Mouse (Mus musculus) midbrain, embryonic 14.5 days (tissue): Measurements from ENCODE around the gene Shld2. TPM values are rescaled to one million over a fixed set of nuclear protein-coding genes. Genes with fewer than 3 reads are reported as not detected.
"Not testable (repeated sequence)": the region's sequence is repeated elsewhere in the genome, so short reads cannot be mapped to it uniquely, and the experiment has no call there.

ENCODE experiments used
- ATAC-seq: fragments of 200-750 bp; cut with Nextera tagmentation; 2 replicates; pipeline ENCODE4 v1.8.0; 2017; ENCODE audit warnings: moderate number of reproducible peaks, moderate library complexity; ENCODE audit not compliant: low FRiP score, low TSS enrichment
- DNase-seq: peaks from one replicate; pipeline ENCODE4 v3.0.0-alpha.2; 2015
- H3K27ac ChIP-seq: fragments of 300-500 bp; sonication (generic); replicated peaks from 2 replicates; pipeline ENCODE4 v1.5.1; 2014; ENCODE audit warnings: mild to moderate bottlenecking, low read depth, low read length, moderate library complexity
- H3K27me3 ChIP-seq: fragments of 300-500 bp; sonication (generic); 2 replicates; pipeline ENCODE4 v1.6.1; 2014; ENCODE audit warnings: low read length, control low read depth, mixed read lengths; ENCODE audit not compliant: control insufficient read depth, insufficient read depth
- H3K36me3 ChIP-seq: fragments of 300-500 bp; sonication (generic); 2 replicates; pipeline ENCODE4 v1.6.1; 2014; ENCODE audit warnings: low read length, control low read depth; ENCODE audit not compliant: control insufficient read depth, insufficient read depth
- H3K4me1 ChIP-seq: fragments of 300-500 bp; sonication (generic); 2 replicates; pipeline ENCODE4 v1.6.1; 2014; ENCODE audit warnings: mild to moderate bottlenecking, antibody characterized with exemption, low read length, control low read depth; ENCODE audit not compliant: control insufficient read depth, insufficient read depth
- H3K4me2 ChIP-seq: fragments of 300-500 bp; sonication (generic); 2 replicates; pipeline ENCODE4 v1.6.1; 2014; ENCODE audit warnings: mild to moderate bottlenecking, low read length, moderate library complexity
- H3K4me3 ChIP-seq: fragments of 300-500 bp; sonication (generic); replicated peaks from 2 replicates; pipeline ENCODE4 v1.5.1; 2014; ENCODE audit warnings: low read depth, low read length
- H3K9ac ChIP-seq: fragments of 300-500 bp; sonication (generic); replicated peaks from 2 replicates; pipeline ENCODE4 v1.6.1; 2014; ENCODE audit warnings: mild to moderate bottlenecking, low read length, moderate library complexity
- H3K9me3 ChIP-seq: fragments of 300-500 bp; sonication (generic); 2 replicates; pipeline ENCODE4 v1.6.1; 2016; ENCODE audit warnings: low read length, control low read depth, mixed read lengths; ENCODE audit not compliant: control insufficient read depth
- WGBS: fragments of 180-500 bp; shearing (Covaris S2); extraction: QIAGEN DNeasy Blood & Tissue Kit; methylation state at CpG from one replicate; pipeline ENCODE4 v1.1.7; 2014; 5-methylcytosine and 5-hydroxymethylcytosine counted together
- polyA plus RNA-seq: library from polyadenylated mRNA; unstranded; fragments of >200 nt; fragmentation: Nextera tagmentation; extraction: Ambion mirVana; gene quantifications from 2 replicates; pipeline ENCODE4 v1.2.1, GENCODE M21; 2014

Gene Shld2
- polyA plus RNA-seq, 1 experiment from 2014 or later: 8.1 TPM

- H3K4me3 ChIP-seq, DNase-seq, H3K27ac ChIP-seq, H3K36me3 ChIP-seq, H3K27me3 ChIP-seq, H3K9me3 ChIP-seq, H3K4me2 ChIP-seq, ATAC-seq, H3K9ac ChIP-seq: not testable (repeated sequence)
- peaks cover 26% of the 10 kb centered on the region for H3K4me1 ChIP-seq
- WGBS: 92% methylated on average over 8 of the region's 8 CpGs
These were observed 4.1 kb upstream of the Shld2 start for GRCm38 (mm10) chr14:34314383-34314782.

GRCm38 (mm10) chr14:34313612-34314011 is 3.3 kb upstream of the Shld2 start:
- no peak overlapping the region for H3K27ac ChIP-seq
- WGBS: 81% methylated on average over 3 of the region's 3 CpGs

GRCm38 (mm10) chr14:34312339-34313048 is 2.2 kb upstream of the Shld2 start:
- Histone ChIP-seq H3K27me3 (no peaks in the 10 kb centered on the region), H3K9ac (peak overlapping the region; percentile 94; the same call in 1 of the 2 replicates), H3K27ac (no peak overlapping the region), H3K4me2 (peak overlapping the region; percentile 72), H3K36me3 (no peaks in the 10 kb centered on the region), H3K4me1 (peaks cover 26% of the 10 kb centered on the region), H3K4me3 (peak overlapping the region; percentile 92), H3K9me3 (no peaks in the 10 kb centered on the region)
- WGBS: 21% methylated on average over 6 of the region's 6 CpGs
- ATAC-seq (no peak), DNase-seq (peak; percentile 14)

More at GRCm38 (mm10) chr14:34313612-34314011, 3.3 kb upstream of the Shld2 start:
- no peaks in the 10 kb centered on the region for H3K9me3 ChIP-seq
- no peaks in the 10 kb centered on the region for H3K27me3 ChIP-seq
- H3K9ac ChIP-seq: no peak overlapping the region
- H3K4me2 ChIP-seq: peak overlapping the region; percentile 72
- ATAC-seq: no peak
- no peak for DNase-seq
- H3K4me1 ChIP-seq: peaks cover 26% of the 10 kb centered on the region
- peak overlapping the region; percentile 92; the same call in 1 of the 2 replicates for H3K4me3 ChIP-seq
- H3K36me3 ChIP-seq: no peaks in the 10 kb centered on the region

- WGBS: 3% methylated on average over 4 of the region's 4 CpGs
- Histone ChIP-seq H3K27ac (peak overlapping the region; percentile 96; the same call in 1 of the 2 replicates), H3K27me3 (no peaks in the 10 kb centered on the region), H3K36me3 (no peaks in the 10 kb centered on the region), H3K9me3 (no peaks in the 10 kb centered on the region), H3K4me3 (peak overlapping the region; percentile 92), H3K4me1 (peaks cover 26% of the 10 kb centered on the region), H3K4me2 (peak overlapping the region; percentile 72), H3K9ac (peak overlapping the region; percentile 94)
- peak; percentile 62 for DNase-seq
- ATAC-seq: no peak
These were observed 1.4 kb upstream of the Shld2 start for GRCm38 (mm10) chr14:34311691-34312090.

- DNase-seq (peak; percentile 64), ATAC-seq (peak; percentile 24)
- Histone ChIP-seq H3K4me3 (peak overlapping the region; percentile 92), H3K4me2 (peak overlapping the region; percentile 72), H3K27me3 (no peaks in the 10 kb centered on the region), H3K27ac (peak overlapping the region; percentile 96), H3K9ac (peak overlapping the region; percentile 94), H3K9me3 (no peaks in the 10 kb centered on the region), H3K4me1 (peaks cover 26% of the 10 kb centered on the region), H3K36me3 (no peaks in the 10 kb centered on the region)
- under 1% methylated on average over 47 of the region's 47 CpGs for WGBS
These were observed 833 bp upstream of the Shld2 start for GRCm38 (mm10) chr14:34311021-34311631.

GRCm38 (mm10) chr14:34309907-34310233 is 423 bp downstream of the Shld2 start:
- H3K9me3 ChIP-seq: no peaks in the 10 kb centered on the region
- peak overlapping the region; percentile 92 for H3K4me3 ChIP-seq
- DNase-seq (no peak), ATAC-seq (no peak)
- H3K4me1 ChIP-seq: peaks cover 23% of the 10 kb centered on the region
- WGBS: 14% methylated on average over 5 of the region's 5 CpGs
- peak overlapping the region; percentile 96 for H3K27ac ChIP-seq
- peak overlapping the region; percentile 72 for H3K4me2 ChIP-seq
- no peaks in the 10 kb centered on the region for H3K36me3 ChIP-seq
- H3K27me3 ChIP-seq: no peaks in the 10 kb centered on the region
- H3K9ac ChIP-seq: peak overlapping the region; percentile 94

GRCm38 (mm10) chr14:34309266-34309665 is 1.0 kb downstream of the Shld2 start:
- DNase-seq (no peak), ATAC-seq (no peak)
- Histone ChIP-seq H3K27ac (no peak overlapping the region), H3K27me3 (no peaks in the 10 kb centered on the region), H3K4me3 (no peak overlapping the region), H3K9ac (no peak overlapping the region), H3K4me2 (no peak overlapping the region; the same call in 1 of the 2 replicates), H3K9me3 (no peaks in the 10 kb centered on the region), H3K4me1 (peaks cover 21% of the 10 kb centered on the region), H3K36me3 (no peaks in the 10 kb centered on the region)
- 94% methylated on average over 4 of the region's 4 CpGs for WGBS

- Histone ChIP-seq H3K27me3 (no peaks in the 10 kb centered on the region), H3K27ac (no peak overlapping the region), H3K4me1 (no peaks in the 10 kb centered on the region), H3K4me2 (no peak overlapping the region), H3K36me3 (no peaks in the 10 kb centered on the region), H3K9ac (no peak overlapping the region), H3K9me3 (no peaks in the 10 kb centered on the region), H3K4me3 (no peak overlapping the region)
- DNase-seq (no peak), ATAC-seq (no peak)
- 53% methylated on average over 5 of the region's 5 CpGs for WGBS
These were observed 7.0 kb downstream of the Shld2 start for GRCm38 (mm10) chr14:34303265-34303680.
